Mouse (Mus musculus): ENCODE data around the gene Slc25a13. TPM values are rescaled to one million over a fixed set of nuclear protein-coding genes. Genes with fewer than 3 reads are reported as not detected.

The Slc25a13 gene
- polyA plus RNA-seq, 1 experiment = 89.0 TPM

GRCm38 (mm10) chr6:6088151-6088550 is 128.8 kb downstream of the Slc25a13 start:
- Histone ChIP-seq H3K27ac (ENCODE audit: insufficient read depth, low read length) (no peak overlapping the region), H3K4me3 (ENCODE audit: low read depth, low read length) (no peak overlapping the region), H3K9me3 (replicated peaks; ENCODE audit: control insufficient read depth, insufficient read depth, low read length, poor library complexity, severe bottlenecking) (no peaks in the 10 kb centered on the region), H3K4me1 (ENCODE audit: control insufficient read depth, insufficient read depth, low read length) (no peaks in the 10 kb centered on the region), H3K36me3 (ENCODE audit: control insufficient read depth, insufficient read depth, low read length, poor library complexity, severe bottlenecking) (peaks cover 6% of the 10 kb centered on the region), H3K9ac (ENCODE audit: low read depth, poor library complexity, severe bottlenecking) (no peak overlapping the region), H3K27me3 (ENCODE audit: control insufficient read depth, insufficient read depth, low read length, poor library complexity, severe bottlenecking) (no peaks in the 10 kb centered on the region)
- no peak for TF ChIP-seq POLR2A (IDR thresholded peaks at IDR 0.05; ENCODE audit: insufficient read depth, low read length)
- no peak for TF ChIP-seq EP300 (IDR thresholded peaks at IDR 0.05; ENCODE audit: insufficient read depth, low read depth, low read length)
- TF ChIP-seq CTCF (IDR thresholded peaks at IDR 0.05; ENCODE audit: low read depth, low read length) = no peak

- Histone ChIP-seq H3K27ac (ENCODE audit: insufficient read depth, low read length) (no peak overlapping the region), H3K4me3 (ENCODE audit: low read depth, low read length) (no peak overlapping the region), H3K4me1 (ENCODE audit: control insufficient read depth, insufficient read depth, low read length) (no peaks in the 10 kb centered on the region), H3K9me3 (replicated peaks; ENCODE audit: control insufficient read depth, insufficient read depth, low read length, poor library complexity, severe bottlenecking) (no peaks in the 10 kb centered on the region; the same call in 1 of the 2 replicates), H3K9ac (ENCODE audit: low read depth, poor library complexity, severe bottlenecking) (no peak overlapping the region), H3K36me3 (ENCODE audit: control insufficient read depth, insufficient read depth, low read length, poor library complexity, severe bottlenecking) (no peaks in the 10 kb centered on the region; the same call in none of the 2 replicates), H3K27me3 (ENCODE audit: control insufficient read depth, insufficient read depth, low read length, poor library complexity, severe bottlenecking) (no peaks in the 10 kb centered on the region)
- TF ChIP-seq EP300 (IDR thresholded peaks at IDR 0.05; ENCODE audit: insufficient read depth, low read depth, low read length) = no peak
- TF ChIP-seq POLR2A (IDR thresholded peaks at IDR 0.05; ENCODE audit: insufficient read depth, low read length) = no peak
- TF ChIP-seq CTCF (IDR thresholded peaks at IDR 0.05; ENCODE audit: low read depth, low read length) = no peak
Measured at GRCm38 (mm10) chr6:6080484-6080883, 136.5 kb downstream of the Slc25a13 start.

DNA sequence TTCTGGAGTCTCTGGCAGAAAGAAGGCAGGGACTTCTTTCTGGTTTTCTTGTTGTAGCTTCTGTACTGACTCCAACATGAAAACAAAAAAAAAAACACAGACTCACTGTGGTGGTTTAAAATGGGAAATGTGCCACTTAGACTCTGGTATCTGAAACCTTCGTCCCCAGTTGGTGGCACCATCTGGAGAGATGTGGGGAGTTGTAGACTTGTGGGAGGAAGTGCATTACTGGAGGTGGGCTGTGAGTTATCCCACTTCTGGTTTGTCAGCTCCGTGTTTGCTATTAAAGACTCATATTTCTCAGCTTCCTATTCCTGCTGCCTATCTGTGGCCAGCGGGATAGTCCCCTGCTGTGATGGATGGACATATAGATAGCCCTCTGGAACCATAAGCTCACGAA is 139.7 kb downstream of the Slc25a13 start:
- H3K9ac ChIP-seq (ENCODE audit: low read depth, poor library complexity, severe bottlenecking) = no peak overlapping the region
- TF ChIP-seq CTCF (IDR thresholded peaks at IDR 0.05; ENCODE audit: low read depth, low read length) = no peak
- no peak for TF ChIP-seq POLR2A (IDR thresholded peaks at IDR 0.05; ENCODE audit: insufficient read depth, low read length)
- TF ChIP-seq EP300 (IDR thresholded peaks at IDR 0.05; ENCODE audit: insufficient read depth, low read depth, low read length) = no peak
- no peaks in the 10 kb centered on the region for H3K4me1 ChIP-seq (ENCODE audit: control insufficient read depth, insufficient read depth, low read length)
- H3K27ac ChIP-seq (ENCODE audit: insufficient read depth, low read length) = no peak overlapping the region
- peaks cover 4% of the 10 kb centered on the region for H3K36me3 ChIP-seq (ENCODE audit: control insufficient read depth, insufficient read depth, low read length, poor library complexity, severe bottlenecking)
- no peaks in the 10 kb centered on the region for H3K27me3 ChIP-seq (ENCODE audit: control insufficient read depth, insufficient read depth, low read length, poor library complexity, severe bottlenecking)
- H3K9me3 ChIP-seq (replicated peaks; ENCODE audit: control insufficient read depth, insufficient read depth, low read length, poor library complexity, severe bottlenecking) = no peaks in the 10 kb centered on the region; the same call in 1 of the 2 replicates
- no peak overlapping the region for H3K4me3 ChIP-seq (ENCODE audit: low read depth, low read length)

DNA sequence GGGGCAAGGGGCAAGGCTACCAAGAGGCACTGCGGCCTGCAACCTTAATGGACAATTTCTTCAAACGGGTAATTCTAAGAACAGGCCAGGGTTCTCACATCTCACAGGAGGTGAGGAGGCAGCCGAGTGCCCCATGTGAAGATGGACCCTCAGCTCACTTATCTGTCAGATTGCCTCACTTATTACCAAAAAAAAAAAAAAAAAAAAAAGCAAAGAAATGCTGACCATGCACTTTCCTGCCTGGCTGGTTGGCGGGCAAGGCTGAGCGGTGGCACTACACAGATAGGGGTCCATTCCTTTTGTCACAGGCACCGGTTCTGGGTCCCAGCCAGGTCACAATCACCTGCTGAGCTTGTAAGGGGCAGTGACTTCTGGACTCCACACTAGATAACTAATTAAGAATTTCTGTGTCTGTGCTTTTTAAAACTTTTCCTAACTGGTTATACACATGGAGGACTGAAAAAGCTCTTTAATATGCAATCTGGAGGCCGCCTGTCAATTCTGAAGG is 141.0 kb downstream of the Slc25a13 start:
- no peaks in the 10 kb centered on the region; the same call in 1 of the 2 replicates for H3K9me3 ChIP-seq (replicated peaks; ENCODE audit: control insufficient read depth, insufficient read depth, low read length, poor library complexity, severe bottlenecking)
- TF ChIP-seq POLR2A (IDR thresholded peaks at IDR 0.05; ENCODE audit: insufficient read depth, low read length) (no peak), CTCF (IDR thresholded peaks at IDR 0.05; ENCODE audit: low read depth, low read length) (no peak), EP300 (IDR thresholded peaks at IDR 0.05; ENCODE audit: insufficient read depth, low read depth, low read length) (no peak)
- no peak overlapping the region for H3K9ac ChIP-seq (ENCODE audit: low read depth, poor library complexity, severe bottlenecking)
- no peaks in the 10 kb centered on the region for H3K27me3 ChIP-seq (ENCODE audit: control insufficient read depth, insufficient read depth, low read length, poor library complexity, severe bottlenecking)
- H3K4me1 ChIP-seq (ENCODE audit: control insufficient read depth, insufficient read depth, low read length) = no peaks in the 10 kb centered on the region
- peaks cover 4% of the 10 kb centered on the region for H3K36me3 ChIP-seq (ENCODE audit: control insufficient read depth, insufficient read depth, low read length, poor library complexity, severe bottlenecking)
- no peak overlapping the region for H3K4me3 ChIP-seq (ENCODE audit: low read depth, low read length)
- no peak overlapping the region for H3K27ac ChIP-seq (ENCODE audit: insufficient read depth, low read length)

GRCm38 (mm10) chr6:6071038-6071437 is 145.9 kb downstream of the Slc25a13 start:
- H3K9me3 ChIP-seq (replicated peaks; ENCODE audit: control insufficient read depth, insufficient read depth, low read length, poor library complexity, severe bottlenecking) = no peaks in the 10 kb centered on the region
- H3K4me3 ChIP-seq (ENCODE audit: low read depth, low read length) = no peak overlapping the region
- H3K36me3 ChIP-seq (ENCODE audit: control insufficient read depth, insufficient read depth, low read length, poor library complexity, severe bottlenecking) = peaks cover 6% of the 10 kb centered on the region
- no peak for TF ChIP-seq POLR2A (IDR thresholded peaks at IDR 0.05; ENCODE audit: insufficient read depth, low read length)
- no peak for TF ChIP-seq CTCF (IDR thresholded peaks at IDR 0.05; ENCODE audit: low read depth, low read length)
- no peaks in the 10 kb centered on the region for H3K4me1 ChIP-seq (ENCODE audit: control insufficient read depth, insufficient read depth, low read length)
- H3K27me3 ChIP-seq (ENCODE audit: control insufficient read depth, insufficient read depth, low read length, poor library complexity, severe bottlenecking) = no peaks in the 10 kb centered on the region; the same call in 1 of the 2 replicates
- H3K9ac ChIP-seq (ENCODE audit: low read depth, poor library complexity, severe bottlenecking) = no peak overlapping the region
- H3K27ac ChIP-seq (ENCODE audit: insufficient read depth, low read length) = no peak overlapping the region

DNA sequence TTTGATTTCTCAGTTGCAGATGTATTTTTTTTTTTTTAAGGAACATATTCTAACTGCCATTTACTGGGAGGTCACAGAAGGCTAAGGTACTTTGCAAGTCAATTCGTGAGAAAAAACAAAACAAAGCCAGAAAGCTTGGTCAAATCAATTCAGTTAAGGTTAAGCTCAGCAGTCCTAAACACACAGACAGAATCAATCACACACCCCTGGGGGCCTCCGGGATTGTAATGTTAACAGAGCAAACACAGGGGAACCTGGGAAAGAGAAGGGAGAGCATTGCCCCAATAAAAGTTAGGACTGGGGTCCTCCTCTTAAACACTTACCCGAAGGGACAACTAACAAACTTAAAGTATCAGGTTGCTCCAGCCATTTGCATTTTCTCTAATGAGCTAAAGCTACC is 147.0 kb downstream of the Slc25a13 start:
- H3K27ac ChIP-seq (ENCODE audit: insufficient read depth, low read length) = no peak overlapping the region
- H3K4me1 ChIP-seq (ENCODE audit: control insufficient read depth, insufficient read depth, low read length) = no peaks in the 10 kb centered on the region
- no peaks in the 10 kb centered on the region; the same call in 1 of the 2 replicates for H3K27me3 ChIP-seq (ENCODE audit: control insufficient read depth, insufficient read depth, low read length, poor library complexity, severe bottlenecking)
- H3K4me3 ChIP-seq (ENCODE audit: low read depth, low read length) = no peak overlapping the region
- H3K9ac ChIP-seq (ENCODE audit: low read depth, poor library complexity, severe bottlenecking) = no peak overlapping the region
- TF ChIP-seq EP300 (IDR thresholded peaks at IDR 0.05; ENCODE audit: insufficient read depth, low read depth, low read length) (no peak), POLR2A (IDR thresholded peaks at IDR 0.05; ENCODE audit: insufficient read depth, low read length) (no peak), CTCF (IDR thresholded peaks at IDR 0.05; ENCODE audit: low read depth, low read length) (no peak)
- no peaks in the 10 kb centered on the region for H3K9me3 ChIP-seq (replicated peaks; ENCODE audit: control insufficient read depth, insufficient read depth, low read length, poor library complexity, severe bottlenecking)
- peaks cover 6% of the 10 kb centered on the region for H3K36me3 ChIP-seq (ENCODE audit: control insufficient read depth, insufficient read depth, low read length, poor library complexity, severe bottlenecking)
